Mouse (Mus musculus): ENCODE data around the gene Zdhhc25. TPM values are rescaled to one million over a fixed set of nuclear protein-coding genes. Genes with fewer than 3 reads are reported as not detected.

The Zdhhc25 gene
- polyA plus RNA-seq, 1 experiment from 2014 or later: not detected

DNA sequence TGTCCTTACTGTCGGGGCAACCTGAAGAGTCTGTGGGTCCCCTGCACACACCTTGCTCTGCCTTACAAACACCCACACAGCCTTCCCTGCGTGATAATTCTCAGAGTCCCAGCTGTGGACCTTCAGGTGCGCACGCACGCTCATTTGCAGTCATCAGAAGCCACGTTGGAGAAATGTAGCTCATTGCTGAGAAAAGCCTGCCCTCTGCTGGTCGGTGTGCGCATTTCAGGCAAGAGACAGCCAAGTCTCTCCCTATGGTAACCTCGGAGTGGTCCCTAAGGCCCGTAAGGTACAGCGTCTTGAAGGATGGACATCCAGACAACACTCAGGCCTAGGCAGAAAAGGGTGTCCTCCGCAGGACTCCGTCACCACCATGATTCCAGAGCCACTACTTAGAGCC, 50.9 kb downstream of the Zdhhc25 start:
- Histone ChIP-seq H3K27me3 (no peaks in the 10 kb centered on the region; the same call in 1 of the 2 replicates), H3K9ac (no peak overlapping the region), H3K27ac (replicated peaks) (no peak overlapping the region), H3K4me1 (replicated peaks) (peaks cover 4% of the 10 kb centered on the region; the same call in 1 of the 2 replicates), H3K36me3 (no peaks in the 10 kb centered on the region), H3K4me3 (no peak overlapping the region), H3K9me3 (no peaks in the 10 kb centered on the region), H3K4me2 (peak overlapping the region; percentile 22; the same call in 1 of the 2 replicates)
- WGBS: 17% methylated on average over 13 of the region's 13 CpGs
- peak; percentile 77 for ATAC-seq (ENCODE audit: low read depth)

Other genes starting within 250 kb of the Zdhhc25 start
- gene Brd1, start 133.9 kb downstream of the Zdhhc25 start, polyA plus RNA-seq (2015; fragmentation: Nextera tagmentation; extraction: Ambion mirVana): 18.1 and 20.3 TPM in 2 replicates
- gene Zbed4, start 151.4 kb downstream of the Zdhhc25 start, polyA plus RNA-seq (2015; fragmentation: Nextera tagmentation; extraction: Ambion mirVana): 22.5 and 24.7 TPM in 2 replicates
- gene Alg12, start 219.0 kb downstream of the Zdhhc25 start, polyA plus RNA-seq (2015; fragmentation: Nextera tagmentation; extraction: Ambion mirVana): 7.8 and 9.3 TPM in 2 replicates
- gene Creld2, start 219.3 kb downstream of the Zdhhc25 start, polyA plus RNA-seq (2015; fragmentation: Nextera tagmentation; extraction: Ambion mirVana): 62.4 and 70.9 TPM in 2 replicates

All from neural tube, embryonic 13.5 days (tissue).